Mouse (Mus musculus) lung, adult 2 months (tissue): ENCODE data around the gene Dlx6.

ENCODE experiments used
- CTCF ChIP-seq: fragments of 200-500 bp; IDR thresholded peaks from 2 replicates; pipeline ENCODE4 v1.5.1; 2011; ENCODE audit warnings: mild to moderate bottlenecking, low read length, control low read depth; ENCODE audit not compliant: insufficient read depth
- POLR2A ChIP-seq: fragments of 200-500 bp; IDR thresholded peaks from 2 replicates; pipeline ENCODE4 v1.6.1; 2011; ENCODE audit warnings: low read depth, mild to moderate bottlenecking, control low read depth, low read length, borderline replicate concordance; ENCODE audit errors: extremely low read depth

DNA sequence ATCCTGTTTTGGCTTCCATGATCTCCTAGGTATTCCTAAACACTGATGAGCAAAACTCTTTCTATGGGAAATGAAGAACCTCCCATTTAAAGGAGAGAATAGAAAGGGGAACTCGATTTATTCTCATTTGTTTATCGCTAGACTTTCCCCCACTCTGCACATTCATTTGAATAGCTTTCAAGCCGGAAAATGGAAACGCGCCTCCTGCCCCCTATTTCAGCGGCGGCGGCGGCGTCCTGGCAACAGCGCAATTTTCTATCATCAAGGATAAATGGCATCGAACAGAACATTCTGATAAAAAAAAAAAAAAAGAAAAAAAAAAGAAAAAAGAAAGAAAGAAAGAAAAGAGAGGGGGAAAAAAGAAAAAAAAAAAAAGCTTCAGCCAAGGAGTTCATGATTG, 13.4 kb upstream of the Dlx6 start:
- TF ChIP-seq CTCF (no peak), POLR2A (no peak)
